Mouse (Mus musculus) bone marrow, adult 2 months (tissue): Measurements from ENCODE around the gene 1700014D04Rik. TPM values are rescaled to one million over a fixed set of nuclear protein-coding genes. Genes with fewer than 3 reads are reported as not detected.
A peak's percentile ranks its signal among the peaks of the same experiment; 100 is the strongest.

ENCODE experiments used
- H3K27ac ChIP-seq: fragments of 200-500 bp; 2 replicates; pipeline ENCODE4 v1.5.1; 2012; ENCODE audit warnings: low read depth, mild to moderate bottlenecking, control low read depth, inconsistent platforms, low read length; ENCODE audit not compliant: control insufficient read depth, poor library complexity, insufficient read depth
- H3K4me1 ChIP-seq: fragments of 200-500 bp; 2 replicates; pipeline ENCODE4 v1.6.1; 2011; ENCODE audit warnings: low read length; ENCODE audit not compliant: control insufficient read depth, insufficient read depth
- H3K4me3 ChIP-seq: fragments of 200-500 bp; replicated peaks from 2 replicates; pipeline ENCODE3; 2011; ENCODE audit warnings: mild to moderate bottlenecking, low read depth, low read length, control low read depth; ENCODE audit not compliant: control insufficient read depth
- CTCF ChIP-seq: fragments of 200-500 bp; IDR thresholded peaks from 2 replicates; pipeline ENCODE4 v1.5.1; 2011; ENCODE audit warnings: low read length, control low read depth; ENCODE audit not compliant: control insufficient read depth, insufficient read depth
- POLR2A ChIP-seq: fragments of 200-500 bp; IDR thresholded peaks from 2 replicates; pipeline ENCODE4 v1.6.1; 2011; ENCODE audit warnings: low read depth, mild to moderate bottlenecking, control low read depth, low read length, borderline replicate concordance; ENCODE audit not compliant: control insufficient read depth
- WGBS: fragments of 180-500 bp; shearing (Covaris S2); methylation state at CpG from one replicate; pipeline ENCODE4 v1.1.7; 2018; 5-methylcytosine and 5-hydroxymethylcytosine counted together
- polyA plus RNA-seq: library from polyadenylated mRNA; stranded (reverse); fragments of >200 nt; gene quantifications from 2 replicates; pipeline ENCODE4 v1.2.4, GENCODE M21; 2011; ENCODE audit warnings: low replicate concordance; ENCODE audit not compliant: missing spikeins, insufficient read depth, insufficient read length

The 1700014D04Rik gene
- polyA plus RNA-seq, 1 experiment = not detected

- peak overlapping the region; percentile 78 for H3K4me3 ChIP-seq
- under 1% methylated on average over 28 of the region's 28 CpGs for WGBS
- H3K27ac ChIP-seq = peak overlapping the region; percentile 98
- peaks cover 3% of the 10 kb centered on the region; the same call in 1 of the 2 replicates for H3K4me1 ChIP-seq
- TF ChIP-seq POLR2A (peak; percentile 72; the same call in 1 of the 2 replicates), CTCF (peak; percentile 22; the same call in 1 of the 2 replicates)
Observed at GRCm38 (mm10) chr13:59770164-59770562, 23.6 kb upstream of the 1700014D04Rik start.

GRCm38 (mm10) chr13:59769296-59770163 lies 23.0 kb upstream of the 1700014D04Rik start, which contains the start of gene Isca1:
Gene Isca1, minus strand, starts transcription at chr13:59769810.
- under 1% methylated on average over 91 of the region's 91 CpGs for WGBS
- Histone ChIP-seq H3K27ac (peak within 1 kb of the TSS; percentile 98), H3K4me3 (peak within 1 kb of the TSS; percentile 84), H3K4me1 (peaks cover 3% of the 10 kb centered on the region; the same call in 1 of the 2 replicates)
- TF ChIP-seq POLR2A (peak; percentile 79), CTCF (no peak)

- Histone ChIP-seq H3K27ac (peak overlapping the region; percentile 55; the same call in 1 of the 2 replicates), H3K4me1 (peaks cover 4% of the 10 kb centered on the region; the same call in 1 of the 2 replicates), H3K4me3 (peak overlapping the region; percentile 84)
- WGBS = 28% methylated on average over 13 of the region's 13 CpGs
- no peak for TF ChIP-seq CTCF
- TF ChIP-seq POLR2A = no peak
Observed at GRCm38 (mm10) chr13:59768531-59768930, 22.0 kb upstream of the 1700014D04Rik start.

GRCm38 (mm10) chr13:59766786-59767515 lies 20.4 kb upstream of the 1700014D04Rik start:
- Histone ChIP-seq H3K4me3 (peak overlapping the region; percentile 37), H3K27ac (no peak overlapping the region), H3K4me1 (peaks cover 5% of the 10 kb centered on the region; the same call in 1 of the 2 replicates)
- WGBS = 75% methylated on average over 11 of the region's 11 CpGs
- TF ChIP-seq CTCF (no peak), POLR2A (no peak)

- Histone ChIP-seq H3K27ac (0 out of 2 replicates have a peak overlapping the region, but pooled peaks have one; percentile 13), H3K4me1 (peaks cover 1% of the 10 kb centered on the region; the same call in 1 of the 2 replicates), H3K4me3 (no peak overlapping the region)
- TF ChIP-seq CTCF (no peak), POLR2A (no peak)
- WGBS = 69% methylated on average over 7 of the region's 7 CpGs
Observed at GRCm38 (mm10) chr13:59762791-59763190, 16.2 kb upstream of the 1700014D04Rik start.

DNA sequence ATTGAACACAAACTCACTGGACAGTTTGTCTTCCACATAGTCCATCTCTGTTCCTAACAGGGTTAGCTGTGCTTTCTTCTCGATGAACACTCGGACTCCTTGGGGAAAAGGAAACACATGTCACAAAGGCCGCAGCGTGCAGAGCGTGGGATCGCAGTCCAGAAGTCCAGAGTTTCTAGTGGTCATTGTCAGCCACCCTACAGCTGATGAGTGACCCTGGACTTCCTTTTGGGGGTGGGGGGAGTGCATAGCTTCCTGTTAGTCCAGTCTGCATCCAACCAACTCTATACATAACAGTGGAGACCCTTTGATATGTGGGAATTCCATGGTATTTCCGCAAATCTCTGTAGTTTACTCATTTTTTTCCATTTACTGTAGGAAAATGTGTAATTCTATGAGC lies 10.4 kb upstream of the 1700014D04Rik start:
- TF ChIP-seq CTCF (no peak), POLR2A (no peak)
- Histone ChIP-seq H3K4me1 (no peaks in the 10 kb centered on the region; the same call in 1 of the 2 replicates), H3K4me3 (no peak overlapping the region), H3K27ac (no peak overlapping the region)
- WGBS = 93% methylated on average over 7 of the region's 7 CpGs

GRCm38 (mm10) chr13:59750310-59750709 lies 3.8 kb upstream of the 1700014D04Rik start:
- Histone ChIP-seq H3K4me3 (no peak overlapping the region), H3K4me1 (no peaks in the 10 kb centered on the region; the same call in 1 of the 2 replicates), H3K27ac (no peak overlapping the region)
- WGBS = 73% methylated on average over 12 of the region's 12 CpGs
- TF ChIP-seq POLR2A = no peak
- no peak for TF ChIP-seq CTCF

DNA sequence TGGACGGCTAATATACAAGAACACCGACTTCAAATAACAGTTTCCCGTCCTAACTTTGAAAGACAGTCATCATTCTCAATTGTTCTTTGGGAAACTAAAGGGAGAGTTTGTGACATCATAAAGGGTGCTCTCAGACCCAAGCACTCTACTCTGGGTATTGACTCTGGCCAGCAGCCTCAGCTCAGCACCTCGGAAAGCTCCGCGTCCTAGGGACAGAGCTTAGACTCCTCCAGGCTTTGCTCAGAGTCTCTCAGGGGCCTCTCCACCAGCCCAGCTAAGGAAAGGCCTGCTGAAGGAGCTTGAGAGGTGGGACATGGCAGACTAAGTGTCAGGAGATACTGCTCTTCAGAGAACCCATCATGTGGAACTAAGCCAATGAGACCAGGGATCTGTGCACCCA lies 388 bp downstream of the 1700014D04Rik start:
- TF ChIP-seq CTCF (no peak), POLR2A (no peak)
- WGBS = 87% methylated on average over 6 of the region's 6 CpGs
- Histone ChIP-seq H3K27ac (no peak overlapping the region), H3K4me1 (no peaks in the 10 kb centered on the region), H3K4me3 (no peak overlapping the region)
